ENCODE assay signal across 22 mouse cellular contexts in genomic region chr1:138984161-138984560, GRCm38 (mm10). TPM values are rescaled to one million over a fixed set of nuclear protein-coding genes. Genes with fewer than 3 reads are reported as not detected.
DNase-seq lines count a peak whose midpoint lies in the region; ATAC-seq and TF ChIP-seq lines count a peak whose summit lies in the region.
"Had no signal": no experiment of that assay in that cellular context is flagged by ENCODE, and none has a peak within 500 bp of the region (broad histone marks: within the 10 kb centered on the region; RNA-seq: fewer than 3 reads in every experiment).

No protein-coding gene starts in this region.

- H3K9ac ChIP-seq in forebrain, embryonic 11.5 days (ENCODE audit: low read length): no peak overlapping the region
- no peak overlapping the region for H3K9ac ChIP-seq in forebrain, postnatal 0 days
- H3K9ac ChIP-seq in intestine, embryonic 16.5 days (ENCODE audit: low read depth, low read length): no peak overlapping the region
- no peak overlapping the region for H3K9ac ChIP-seq in intestine, postnatal 0 days (ENCODE audit: low read depth, low read length)
- H3K9ac ChIP-seq: embryonic facial prominence, embryonic 12.5 days; forebrain, embryonic 12.5 days; hindbrain, embryonic 12.5 days; limb, embryonic 13.5 days had no signal

- no peak overlapping the region for H3K27ac ChIP-seq in forebrain, embryonic 11.5 days (ENCODE audit: low read depth, low read length)
- H3K27ac ChIP-seq in forebrain, postnatal 0 days (ENCODE audit: low read depth, low read length): no peak overlapping the region
- H3K27ac ChIP-seq in intestine, embryonic 16.5 days (ENCODE audit: low read length): no peak overlapping the region
- H3K27ac ChIP-seq in intestine, postnatal 0 days (ENCODE audit: low read depth, low read length): no peak overlapping the region
- H3K27ac ChIP-seq: embryonic facial prominence, embryonic 12.5 days; forebrain, embryonic 12.5 days; hindbrain, embryonic 12.5 days; limb, embryonic 13.5 days had no signal

- intact Hi-C loops in heart, postnatal 25 days (cut with DNase I): loop anchor here (10.0 kb wide), 1 partner anchor 59 kb away; no protein-coding TSS in a partner anchor

- no peaks in the 10 kb centered on the region for H3K36me3 ChIP-seq in forebrain, embryonic 11.5 days (ENCODE audit: control insufficient read depth, insufficient read depth, low read length)
- H3K36me3 ChIP-seq in forebrain, postnatal 0 days (ENCODE audit: insufficient read depth): no peaks in the 10 kb centered on the region
- H3K36me3 ChIP-seq in intestine, embryonic 16.5 days (ENCODE audit: control insufficient read depth, insufficient read depth, low read length): no peaks in the 10 kb centered on the region
- no peaks in the 10 kb centered on the region for H3K36me3 ChIP-seq in intestine, postnatal 0 days (ENCODE audit: control insufficient read depth, insufficient read depth)
- H3K36me3 ChIP-seq: embryonic facial prominence, embryonic 12.5 days; forebrain, embryonic 12.5 days; hindbrain, embryonic 12.5 days; limb, embryonic 13.5 days had no signal

- no peak overlapping the region for H3K4me2 ChIP-seq in forebrain, embryonic 11.5 days (ENCODE audit: low read depth, low read length, severe bottlenecking)
- no peak overlapping the region for H3K4me2 ChIP-seq in forebrain, postnatal 0 days (ENCODE audit: low read depth)
- no peak overlapping the region for H3K4me2 ChIP-seq in intestine, embryonic 16.5 days (ENCODE audit: low read depth, low read length)
- no peak overlapping the region for H3K4me2 ChIP-seq in intestine, postnatal 0 days (replicated peaks; ENCODE audit: low read depth)
- H3K4me2 ChIP-seq: embryonic facial prominence, embryonic 12.5 days; forebrain, embryonic 12.5 days; hindbrain, embryonic 12.5 days; liver, embryonic 11.5 days had no signal

- H3K27me3 ChIP-seq in forebrain, embryonic 11.5 days (ENCODE audit: control insufficient read depth, insufficient read depth, low read length): no peaks in the 10 kb centered on the region
- H3K27me3 ChIP-seq in forebrain, postnatal 0 days (ENCODE audit: insufficient read depth, low read length): no peaks in the 10 kb centered on the region
- H3K27me3 ChIP-seq in intestine, embryonic 16.5 days (replicated peaks; ENCODE audit: control insufficient read depth, insufficient read depth, low read length): no peaks in the 10 kb centered on the region
- no peaks in the 10 kb centered on the region for H3K27me3 ChIP-seq in intestine, postnatal 0 days (replicated peaks; ENCODE audit: control insufficient read depth, insufficient read depth, low read length)
- H3K27me3 ChIP-seq: embryonic facial prominence, embryonic 12.5 days; forebrain, embryonic 12.5 days; hindbrain, embryonic 12.5 days; limb, embryonic 13.5 days; megakaryocyte, embryonic 14.5 days; Patski had no signal

- no peak for TF ChIP-seq CTCF in forebrain, postnatal 0 days (IDR thresholded peaks at IDR 0.05; ENCODE audit: low read depth)
- TF ChIP-seq CTCF in intestine, postnatal 0 days (IDR thresholded peaks at IDR 0.05; ENCODE audit: low read depth): no peak

- DNase-seq in forebrain, embryonic 11.5 days (ENCODE audit: low spot score): no peak
- DNase-seq in forebrain, postnatal 0 days: no peak
- peak; percentile 40 for DNase-seq in heart, adult 8-10 months (ENCODE audit: low spot score)
- DNase-seq in heart, postnatal 25 days (ENCODE audit: low spot score): no peak
- peak; percentile 21 for DNase-seq in retina, postnatal 1 day
- no peak for DNase-seq in retina, embryonic 14.5 days (ENCODE audit: low spot score)
- DNase-seq: cerebellum, adult 11 months; cerebellum, adult 9-10 months; embryo, embryonic 11 days; kidney, adult 11 months; kidney, postnatal 14 days; midbrain, embryonic 14.5 days; thymus, postnatal 4 days had no signal

- no peak overlapping the region for H3K4me3 ChIP-seq in forebrain, embryonic 11.5 days (ENCODE audit: low read depth, low read length)
- H3K4me3 ChIP-seq in forebrain, postnatal 0 days (ENCODE audit: low read depth, low read length): no peak overlapping the region
- H3K4me3 ChIP-seq in intestine, embryonic 16.5 days (ENCODE audit: low read length): no peak overlapping the region
- no peak overlapping the region for H3K4me3 ChIP-seq in intestine, postnatal 0 days (ENCODE audit: low read depth, low read length)
- H3K4me3 ChIP-seq: embryonic facial prominence, embryonic 12.5 days; forebrain, embryonic 12.5 days; hindbrain, embryonic 12.5 days; limb, embryonic 13.5 days had no signal

- 0 out of 2 replicates have a peak, but pooled peaks have one; percentile 32 for ATAC-seq in forebrain, embryonic 11.5 days (replicated peaks; ENCODE audit: low FRiP score)
- ATAC-seq in forebrain, postnatal 0 days: no peak
- peak; percentile 14; the same call in 1 of the 2 replicates for ATAC-seq in intestine, embryonic 16.5 days
- ATAC-seq in intestine, postnatal 0 days: no peak
- ATAC-seq: Patski had no signal

- WGBS in forebrain, embryonic 11.5 days: 90% methylated on average over 4 of the region's 4 CpGs
- WGBS in forebrain, postnatal 0 days: 95% methylated on average over 4 of the region's 4 CpGs
- 87% methylated on average over 4 of the region's 4 CpGs for WGBS in intestine, embryonic 16.5 days
- WGBS in intestine, postnatal 0 days: 74% methylated on average over 4 of the region's 4 CpGs

- H3K9me3 ChIP-seq in forebrain, embryonic 11.5 days (ENCODE audit: control insufficient read depth, low read length): no peaks in the 10 kb centered on the region
- H3K9me3 ChIP-seq in forebrain, postnatal 0 days (ENCODE audit: low read length): no peaks in the 10 kb centered on the region
- H3K9me3 ChIP-seq in intestine, embryonic 16.5 days (ENCODE audit: control insufficient read depth, low read length): no peaks in the 10 kb centered on the region
- no peaks in the 10 kb centered on the region for H3K9me3 ChIP-seq in intestine, postnatal 0 days (ENCODE audit: control insufficient read depth)
- H3K9me3 ChIP-seq: embryonic facial prominence, embryonic 12.5 days; forebrain, embryonic 12.5 days; hindbrain, embryonic 12.5 days; limb, embryonic 13.5 days; megakaryocyte, embryonic 14.5 days had no signal

- no peaks in the 10 kb centered on the region for H3K4me1 ChIP-seq in forebrain, embryonic 11.5 days (replicated peaks; ENCODE audit: control insufficient read depth, insufficient read depth, low read length)
- no peaks in the 10 kb centered on the region for H3K4me1 ChIP-seq in forebrain, postnatal 0 days (ENCODE audit: insufficient read depth)
- peaks cover 22% of the 10 kb centered on the region for H3K4me1 ChIP-seq in intestine, embryonic 16.5 days (ENCODE audit: control insufficient read depth, insufficient read depth, low read length)
- H3K4me1 ChIP-seq in intestine, postnatal 0 days (replicated peaks; ENCODE audit: control insufficient read depth, insufficient read depth, low read length): peaks cover 11% of the 10 kb centered on the region; the same call in 1 of the 2 replicates

RNA-seq across cellular contexts. Expression of gene Dennd1b, which starts 20.9 kb away (rescaled TPM):
- 11.9 and 13.5 TPM in 2 replicates for polyA plus RNA-seq in forebrain, embryonic 11.5 days (2014; fragmentation: Nextera tagmentation; extraction: Ambion mirVana)
- total RNA-seq in forebrain, postnatal 0 days (2014; rRNA removed): 10.5 and 12.0 TPM in 2 replicates
- polyA plus RNA-seq in forebrain, postnatal 0 days (2015; fragmentation: Nextera tagmentation; extraction: Ambion mirVana): 4.1 and 5.6 TPM in 2 replicates
- total RNA-seq in heart, adult 8-10 months (2022): 10 to 100 TPM; 22.2 to 25.7 (median 23.8) TPM
- total RNA-seq in heart, postnatal 25 days (2021): 10 to 100 TPM; 22.6 to 23.2 TPM
- 5.3 and 6.6 TPM in 2 replicates for polyA plus RNA-seq in intestine, embryonic 16.5 days (2015; fragmentation: Nextera tagmentation; extraction: Ambion mirVana)
- 18.3 and 19.1 TPM in 2 replicates for polyA plus RNA-seq in intestine, postnatal 0 days (2015; fragmentation: Nextera tagmentation; extraction: Ambion mirVana)

Comparison
In these comparisons a context has a peak if more than half of its experiments do, and no peak if none do; other contexts are left out.
1. ATAC-seq: peak in forebrain, embryonic 11.5 days (single experiment) and intestine, embryonic 16.5 days (single experiment); none in forebrain, postnatal 0 days (single experiment) and intestine, postnatal 0 days (single experiment).
2. DNase-seq: peak in heart, adult 8-10 months (single experiment) and retina, postnatal 1 day (single experiment); none in forebrain, embryonic 11.5 days (single experiment), forebrain, postnatal 0 days (single experiment), heart, postnatal 25 days (single experiment) and retina, embryonic 14.5 days (single experiment).